Mouse (Mus musculus): Measurements from ENCODE around the gene BC051142.

GRCm38 (mm10) chr17:34373055-34373709, 25.4 kb upstream of the BC051142 start:
- TF ChIP-seq MAX (IDR thresholded peaks at IDR 0.05) (no peak), CTCF (IDR thresholded peaks at IDR 0.05; ENCODE audit: control insufficient read depth, insufficient read depth, insufficient read length) (no peak)
